Mouse (Mus musculus): ENCODE results near the gene Dach1. TPM values are rescaled to one million over a fixed set of nuclear protein-coding genes. Genes with fewer than 3 reads are reported as not detected.

The Dach1 gene
- total RNA-seq, 2 experiments from 2014 or later, result 4.3 to 6.1 TPM

DNA sequence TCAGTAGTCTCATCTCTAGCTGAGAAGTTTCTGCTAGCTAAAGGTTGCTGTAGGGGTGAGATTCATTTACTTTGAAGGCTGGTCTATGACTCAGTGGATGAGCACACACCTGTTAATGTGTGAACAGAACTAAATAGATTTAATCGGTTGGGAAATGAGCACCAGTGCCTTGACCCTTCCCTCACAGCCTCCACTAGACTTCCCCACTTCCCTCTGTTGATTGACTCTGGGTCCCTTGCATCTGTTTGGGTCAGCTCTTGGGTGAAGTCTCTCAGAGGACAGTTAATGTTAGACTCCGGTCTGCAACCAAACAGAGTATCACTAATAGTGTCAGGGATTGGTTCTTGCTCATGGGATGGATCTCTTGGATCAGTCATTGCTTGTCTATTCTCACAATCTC lies 227.2 kb downstream of the Dach1 start:
- DNase-seq (ENCODE audit: low spot score in 2 of 2), result no peak
- intact Hi-C loops (cut with DNase I), result no loop called here

DNA sequence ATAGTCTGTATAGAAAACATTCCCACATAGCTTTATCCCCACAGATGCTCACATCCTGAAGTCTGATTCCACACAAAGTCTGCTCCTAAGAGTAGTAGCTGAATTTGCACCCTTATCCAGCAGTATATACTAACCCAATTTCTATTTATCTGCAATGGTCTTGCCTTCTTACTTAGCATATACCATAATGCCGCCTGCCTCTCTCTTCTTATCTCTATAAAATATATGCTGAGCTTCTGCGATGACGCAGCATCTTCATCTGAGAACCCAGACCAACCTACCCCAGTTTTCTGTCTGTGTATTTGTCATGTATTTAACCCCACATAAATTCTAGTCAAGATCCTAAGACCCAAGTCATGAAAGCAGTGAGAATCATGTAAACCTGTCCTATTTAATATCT lies 272.9 kb downstream of the Dach1 start:
- DNase-seq (ENCODE audit: low spot score in 2 of 2), result no peak
- intact Hi-C loops (cut with DNase I), result no loop called here

DNA sequence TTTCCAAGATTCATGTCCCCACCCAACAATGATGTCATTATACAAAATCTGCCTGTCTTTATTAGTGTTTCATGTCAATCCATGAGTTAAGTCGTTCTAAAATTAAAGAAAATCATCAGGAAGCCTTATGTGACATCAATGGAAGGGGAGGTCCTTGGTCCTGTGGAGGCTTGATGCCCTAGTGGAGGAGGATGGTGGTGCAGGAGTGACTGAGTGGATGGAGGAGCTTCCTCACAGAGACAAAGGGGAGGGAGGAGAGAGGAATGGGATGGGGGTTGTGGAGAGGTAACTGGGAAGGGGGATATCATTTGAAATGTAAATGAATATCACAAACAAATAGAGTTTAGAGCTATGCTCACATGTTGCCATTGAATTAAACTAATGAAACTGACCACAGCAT lies 287.6 kb downstream of the Dach1 start:
- intact Hi-C loops (cut with DNase I), result no loop called here
- DNase-seq (ENCODE audit: low spot score in 2 of 2), result no peak

DNA sequence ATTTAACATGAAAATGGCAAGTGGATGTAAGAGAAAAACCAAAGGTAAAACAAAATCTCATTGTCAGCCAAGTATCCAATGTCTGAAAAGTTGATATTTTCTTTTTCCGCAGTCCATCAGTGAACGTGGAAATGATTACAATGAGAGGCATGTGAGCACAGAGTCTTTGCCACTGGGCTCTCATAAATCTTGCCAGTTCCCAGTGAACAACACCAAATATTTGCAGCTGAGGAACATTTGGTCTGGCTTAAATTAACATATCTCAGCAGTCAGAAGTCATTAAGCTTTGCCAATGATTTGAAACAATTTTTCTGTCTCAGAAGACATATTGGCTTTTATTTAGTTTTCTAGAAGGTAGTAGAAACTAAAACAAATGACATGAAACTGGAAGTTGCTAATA lies 298.6 kb downstream of the Dach1 start:
- DNase-seq (ENCODE audit: low spot score in 2 of 2), result no peak
- intact Hi-C loops (cut with DNase I), result no loop called here

DNA sequence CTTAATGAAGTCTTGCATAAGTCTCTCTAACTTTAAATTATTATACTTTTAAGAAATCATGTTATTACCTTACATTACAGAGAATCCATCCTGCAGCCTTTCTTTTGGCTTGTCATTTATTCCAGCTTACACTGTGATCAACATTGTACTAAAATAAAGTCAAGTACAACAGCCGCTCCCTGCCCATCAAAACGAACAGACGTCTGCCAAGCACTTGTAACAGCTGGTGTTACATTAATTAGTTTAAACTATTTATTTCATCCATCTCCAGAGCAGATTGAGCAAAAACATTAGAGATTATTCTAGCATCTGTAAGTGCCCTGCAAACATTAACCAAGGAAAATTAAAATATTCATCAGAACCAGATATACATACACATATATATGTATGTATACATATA lies 311.2 kb downstream of the Dach1 start:
- no peak for DNase-seq (ENCODE audit: low spot score in 2 of 2)

DNA sequence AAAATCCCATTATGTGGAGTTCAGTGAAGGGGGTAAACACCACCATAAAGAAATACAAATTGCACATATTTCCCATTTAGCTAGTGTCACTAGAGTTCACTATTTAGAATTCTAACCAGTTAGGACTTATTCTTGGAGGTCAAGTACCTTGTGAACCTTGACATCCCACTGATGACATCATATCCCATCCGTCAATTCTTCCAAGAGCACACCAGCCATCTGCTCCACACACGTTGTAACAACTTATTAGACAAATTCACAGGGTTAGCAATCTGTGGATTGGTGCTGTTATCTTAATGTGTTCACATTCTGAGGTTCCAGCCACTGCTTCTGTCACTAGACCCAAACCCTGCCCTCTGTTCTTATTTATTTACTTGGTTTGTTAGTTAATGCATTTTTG lies 312.3 kb downstream of the Dach1 start:
- intact Hi-C loops (cut with DNase I), result no loop called here
- DNase-seq (ENCODE audit: low spot score in 2 of 2), result no peak

More for the DNA sequence above, 311.2 kb downstream of the Dach1 start:
- intact Hi-C loops (cut with DNase I), result no loop called here

DNA sequence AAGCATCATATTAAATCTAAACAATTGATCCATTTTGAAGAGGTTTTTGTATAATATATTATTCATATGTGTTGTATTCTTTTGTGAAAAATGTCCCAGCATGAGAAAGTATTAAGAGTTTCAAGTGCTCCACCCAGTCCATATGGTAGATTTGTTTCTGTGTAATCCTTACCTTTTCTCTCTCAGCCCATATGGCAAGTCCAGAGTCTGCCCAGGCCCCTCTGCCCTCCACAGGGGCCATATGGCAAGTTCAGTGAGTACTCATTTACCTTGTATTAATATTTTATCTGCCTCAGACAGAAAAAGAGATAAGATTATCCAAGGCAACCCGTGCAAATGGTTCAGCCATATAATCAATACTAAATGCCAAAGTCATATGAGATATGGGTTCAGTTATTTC lies 314.2 kb downstream of the Dach1 start:
- intact Hi-C loops (cut with DNase I), result no loop called here
- no peak for DNase-seq (ENCODE audit: low spot score in 2 of 2)

DNA sequence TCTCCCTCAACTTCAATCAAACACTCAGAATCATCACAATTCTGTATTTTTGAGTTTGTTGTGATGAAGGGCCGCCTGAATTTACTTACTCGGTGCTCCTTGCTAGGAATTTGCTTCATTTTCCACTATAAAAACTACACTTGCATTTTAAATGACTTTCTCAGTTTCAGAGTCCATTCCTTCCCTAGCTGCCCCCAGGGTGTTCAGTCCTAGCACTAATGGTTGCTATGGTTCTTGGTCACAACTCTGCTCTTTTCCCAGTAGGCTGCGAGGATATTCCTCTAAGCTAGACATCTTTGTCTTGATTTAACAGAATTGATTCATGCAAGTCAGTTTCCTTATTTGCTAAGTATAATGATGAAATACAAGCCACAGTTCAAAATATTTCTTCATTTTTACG lies 319.1 kb downstream of the Dach1 start:
- intact Hi-C loops (cut with DNase I), result no loop called here

DNA sequence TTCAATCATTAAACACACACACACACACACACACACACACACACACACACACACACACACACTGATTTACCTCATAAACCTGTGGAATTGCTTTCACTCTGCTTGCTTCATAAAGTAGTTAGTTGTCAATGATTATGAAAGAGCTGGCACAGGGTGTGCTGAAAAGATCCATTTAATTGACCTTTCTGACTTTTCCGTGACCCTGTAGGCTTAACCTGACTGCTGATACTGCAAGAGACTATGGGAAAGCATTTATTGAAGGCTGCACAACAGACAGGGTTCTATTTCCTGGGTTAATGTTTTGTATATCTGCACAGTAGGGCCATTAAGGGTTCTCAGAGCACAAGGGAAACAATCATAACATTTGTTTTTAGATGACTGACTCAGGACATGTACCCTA lies 321.9 kb downstream of the Dach1 start:
- intact Hi-C loops (cut with DNase I), result loop anchor here (10.0 kb wide), 1 partner anchor 63 kb away; no protein-coding TSS in a partner anchor
- DNase-seq (ENCODE audit: low spot score in 2 of 2), result no peak

More for the DNA sequence above, 319.1 kb downstream of the Dach1 start:
- DNase-seq (ENCODE audit: low spot score in 2 of 2), result no peak

DNA sequence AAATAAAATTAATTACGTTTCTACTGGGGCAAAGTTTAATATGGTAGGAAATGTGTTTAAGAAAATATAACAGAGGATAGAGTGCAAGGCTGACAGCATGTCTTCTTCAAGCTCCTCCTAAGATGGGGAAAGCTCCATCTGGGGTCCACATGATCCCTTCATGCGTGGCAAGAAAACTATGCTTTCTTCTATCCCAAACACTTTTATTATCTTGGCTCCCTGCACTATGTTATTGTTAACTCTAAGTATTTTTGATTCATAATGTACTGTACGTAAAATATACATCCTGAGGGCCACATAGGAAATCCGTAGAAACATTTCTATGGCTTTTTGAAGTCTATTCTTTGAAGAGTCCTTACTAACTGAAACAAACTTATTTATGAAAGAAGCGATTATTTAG lies 330.3 kb downstream of the Dach1 start:
- intact Hi-C loops (cut with DNase I), result no loop called here
- DNase-seq (ENCODE audit: low spot score in 2 of 2), result no peak

DNA sequence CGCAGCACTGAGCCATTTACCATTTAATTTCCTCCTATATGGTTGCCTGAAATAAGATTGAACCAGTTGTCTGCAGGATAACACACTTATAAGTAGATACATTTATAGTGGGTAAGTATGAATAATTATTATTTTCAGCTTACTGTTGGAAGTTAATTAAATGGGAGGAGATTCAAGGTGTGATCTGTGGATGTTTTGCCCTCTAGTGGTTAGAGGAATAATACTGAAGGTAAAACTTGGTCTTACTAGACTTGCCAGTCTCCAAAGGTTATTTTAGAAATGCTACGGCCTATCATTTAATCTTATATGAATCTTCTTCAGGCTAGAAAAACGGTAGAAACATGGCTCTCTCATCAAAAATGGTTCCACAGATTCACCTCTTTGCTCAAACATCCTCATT lies 339.7 kb downstream of the Dach1 start:
- intact Hi-C loops (cut with DNase I), result no loop called here
- no peak for DNase-seq (ENCODE audit: low spot score in 2 of 2)

DNA sequence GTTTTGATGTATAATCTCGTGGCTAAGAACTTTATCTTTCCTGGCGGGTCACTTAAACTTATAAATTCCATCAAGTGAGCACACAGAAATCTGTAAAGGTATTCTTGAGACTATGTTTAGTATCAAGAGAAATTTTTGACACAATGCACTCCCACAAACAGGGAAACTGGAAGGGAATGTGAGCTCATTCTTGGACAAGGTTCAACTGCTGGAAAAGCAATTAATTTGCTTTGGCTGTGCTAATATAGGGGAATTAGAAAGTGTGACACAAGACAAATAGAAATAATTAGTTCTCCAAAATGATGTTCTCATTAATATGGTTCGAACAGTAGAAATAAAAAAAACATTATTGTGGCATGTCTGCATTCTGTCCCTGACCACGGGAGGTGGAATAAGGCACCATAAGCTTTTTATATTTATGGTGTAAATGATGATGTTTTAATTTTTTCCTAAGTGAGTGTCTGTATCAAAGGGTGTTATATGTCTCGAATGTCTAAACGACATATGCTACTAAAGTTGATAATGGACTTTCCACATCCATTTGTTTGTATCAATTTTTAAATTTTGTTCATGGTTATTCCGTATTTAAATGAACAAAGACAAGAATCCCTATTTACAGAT lies 354.9 kb downstream of the Dach1 start:
- no peak for DNase-seq (ENCODE audit: low spot score in 2 of 2)
- intact Hi-C loops (cut with DNase I), result no loop called here

DNA sequence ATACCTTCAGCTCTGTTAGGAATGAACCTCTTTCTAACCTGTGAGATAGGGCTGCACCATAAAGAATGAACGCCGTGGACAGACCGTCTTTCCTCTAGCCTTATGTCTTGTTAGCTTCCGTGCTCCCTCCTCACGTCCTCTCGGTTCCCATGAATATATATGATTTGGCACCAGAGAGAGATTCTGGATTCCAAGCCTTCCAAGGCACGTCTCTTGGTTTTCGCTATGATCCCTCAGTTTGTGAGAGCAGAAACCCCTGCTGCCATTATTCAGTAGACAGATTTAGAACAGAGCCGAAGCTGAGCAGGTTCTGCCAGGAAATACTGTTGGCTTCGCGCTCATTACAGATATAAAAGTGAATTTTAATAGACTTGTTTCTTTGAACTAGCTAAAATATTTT lies 356.0 kb downstream of the Dach1 start:
- DNase-seq (ENCODE audit: low spot score in 2 of 2), result no peak
- intact Hi-C loops (cut with DNase I), result no loop called here

DNA sequence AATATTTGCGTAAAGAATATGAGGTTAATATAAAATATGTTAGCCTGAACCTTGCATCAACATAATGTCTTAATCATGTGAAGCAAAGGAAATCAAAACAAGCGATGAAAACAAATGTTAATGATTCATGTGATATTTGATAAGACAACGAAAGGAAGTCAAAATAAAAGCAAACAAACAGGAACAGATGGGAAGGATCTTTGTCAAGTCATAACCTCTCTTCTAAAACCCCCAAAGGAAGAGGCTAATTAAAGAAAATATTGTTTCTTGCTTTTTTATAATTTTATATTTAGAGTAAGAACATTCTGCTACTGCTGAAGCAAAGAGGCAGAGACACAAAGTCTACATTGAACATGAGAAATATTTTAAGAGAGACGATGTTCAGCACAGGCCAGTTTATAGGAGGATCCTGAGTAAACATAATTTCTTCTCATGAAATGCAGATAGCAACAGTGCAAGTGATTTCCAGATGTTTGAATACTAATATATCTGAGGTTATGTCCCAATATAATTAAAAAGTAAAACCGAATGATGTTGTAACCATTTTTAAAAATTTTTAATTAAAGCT lies 374.1 kb downstream of the Dach1 start:
- no peak for DNase-seq (ENCODE audit: low spot score in 2 of 2)
- intact Hi-C loops (cut with DNase I), result no loop called here

DNA sequence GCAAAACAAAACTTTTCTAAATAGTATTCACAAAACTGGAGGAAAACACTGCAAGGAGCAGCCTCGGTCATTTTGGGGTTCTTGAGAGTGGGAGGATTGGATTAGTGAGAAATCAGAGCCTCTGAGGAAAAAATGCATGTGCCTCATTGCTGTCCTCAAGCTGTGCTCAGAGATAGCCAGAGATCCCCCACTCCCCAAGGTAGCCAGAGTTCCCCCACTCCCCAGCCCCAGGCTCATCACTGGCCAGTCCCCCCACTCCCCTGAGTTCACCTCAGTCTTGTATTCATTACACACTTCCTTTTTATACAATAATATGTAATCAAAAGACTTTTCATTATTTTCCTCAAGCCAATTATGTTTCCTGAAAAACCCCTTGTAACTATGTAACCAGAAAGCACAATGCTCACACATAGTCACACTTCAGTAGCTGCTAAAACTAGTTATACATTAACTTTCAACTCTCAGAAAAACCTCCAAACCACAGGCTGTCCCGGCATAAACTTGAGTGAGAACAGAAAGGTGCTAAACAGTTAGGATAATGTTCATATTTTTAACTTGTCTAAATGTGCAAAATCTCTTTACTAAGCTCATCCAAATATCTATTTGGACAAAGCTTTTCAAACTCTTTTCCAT lies 395.3 kb downstream of the Dach1 start:
- intact Hi-C loops (cut with DNase I), result no loop called here
- no peak for DNase-seq (ENCODE audit: low spot score in 2 of 2)

DNA sequence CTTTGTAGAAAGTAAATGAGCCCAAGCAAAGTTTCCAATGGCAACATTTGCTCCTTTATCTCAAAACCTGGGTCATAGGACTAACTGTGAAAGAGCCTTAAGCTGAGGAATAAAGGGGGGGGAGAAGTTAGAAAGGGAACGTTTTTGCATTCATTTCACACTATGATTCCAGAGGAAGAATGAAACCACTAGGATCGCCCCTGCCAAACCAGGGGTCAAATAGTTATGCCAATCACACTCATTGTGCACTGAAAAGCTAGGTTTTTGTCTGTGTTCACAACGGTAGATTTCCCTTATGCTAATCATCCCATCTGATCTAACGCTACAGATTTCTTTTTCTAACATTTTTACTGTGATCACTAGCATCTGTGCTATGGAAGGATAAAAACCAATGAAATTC lies 415.2 kb downstream of the Dach1 start:
- DNase-seq (ENCODE audit: low spot score in 2 of 2), result no peak

DNA sequence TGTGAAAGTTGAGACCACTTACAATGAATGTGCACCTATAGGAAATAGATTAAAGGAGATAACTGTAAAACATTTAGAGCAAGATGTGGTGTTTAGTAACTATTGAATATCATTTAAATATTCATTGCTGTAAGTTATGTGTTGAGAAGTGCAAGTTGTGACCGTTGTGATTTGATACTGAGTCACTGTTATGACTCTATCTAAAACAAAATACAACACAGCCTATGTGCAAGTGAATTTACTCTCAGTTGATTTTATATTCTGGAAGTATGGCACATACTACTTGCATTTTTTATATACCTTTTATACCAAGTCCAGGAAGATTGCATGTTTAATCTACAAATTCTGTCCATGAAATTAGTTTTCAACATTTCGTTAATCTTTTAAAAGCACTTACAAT lies 415.6 kb downstream of the Dach1 start:
- DNase-seq (ENCODE audit: low spot score in 2 of 2), result no peak
- intact Hi-C loops (cut with DNase I), result no loop called here

More for the DNA sequence above, 415.2 kb downstream of the Dach1 start:
- intact Hi-C loops (cut with DNase I), result no loop called here

DNA sequence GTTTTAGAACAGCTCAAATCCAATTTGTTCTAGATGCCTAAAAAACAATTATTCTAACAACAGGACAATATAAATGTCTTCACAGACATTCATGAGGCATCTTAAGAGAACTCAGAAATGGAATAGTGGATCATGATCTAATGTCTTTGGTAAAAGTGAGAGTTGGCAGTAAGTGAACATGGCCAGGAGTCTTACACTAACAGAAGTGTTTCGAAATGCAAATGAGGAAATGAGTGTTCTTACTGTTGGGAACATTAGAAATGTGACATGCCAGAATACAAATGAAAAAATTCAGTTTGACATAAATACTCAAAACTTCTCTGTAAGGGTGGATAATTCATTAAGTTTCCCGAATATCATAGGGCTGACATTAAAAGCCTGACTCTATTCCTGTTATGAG lies 426.3 kb downstream of the Dach1 start:
- DNase-seq (ENCODE audit: low spot score in 2 of 2), result no peak
- intact Hi-C loops (cut with DNase I), result no loop called here

DNA sequence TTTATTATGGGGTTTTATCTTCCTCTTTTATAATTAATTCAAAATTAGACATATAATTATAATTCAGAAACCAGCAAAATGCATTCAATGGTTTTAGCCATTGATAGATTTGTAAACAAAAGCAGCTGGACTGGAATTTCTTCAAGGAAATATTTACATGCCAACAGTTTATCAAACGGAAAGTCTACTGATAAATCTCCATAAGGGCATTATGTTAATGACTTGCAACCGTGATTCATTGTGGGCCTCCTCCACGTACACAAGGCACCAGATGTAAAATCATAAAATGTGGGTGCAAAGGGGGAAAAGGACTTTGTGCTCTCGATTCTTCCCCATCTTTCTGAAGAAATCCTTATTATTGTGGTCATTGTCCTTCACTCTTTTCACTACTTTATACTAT lies 426.8 kb downstream of the Dach1 start:
- DNase-seq (ENCODE audit: low spot score in 2 of 2), result no peak
- intact Hi-C loops (cut with DNase I), result no loop called here
